17 mouse cellular contexts compared by ENCODE assay signal in genomic region chr10:41908899-41909298, GRCm38 (mm10).
A peak's percentile ranks its signal among the peaks of the same experiment; 100 is the strongest.
DNase-seq lines count a peak whose midpoint lies in the region; ATAC-seq lines count a peak whose summit lies in the region.
"Had no signal": no experiment of that assay in that cellular context is flagged by ENCODE, and none has a peak within 500 bp of the region (broad histone marks: within the 10 kb centered on the region; RNA-seq: fewer than 3 reads in every experiment).

No protein-coding gene starts in this region.

- DNase-seq in hindbrain, embryonic 11.5 days (ENCODE audit: low spot score): peak; percentile 15
- no peak for DNase-seq in hindbrain, embryonic 10.5 days (ENCODE audit: low spot score)
- DNase-seq in forebrain, embryonic 10.5 days (ENCODE audit: extremely low spot score, low spot score): no peak
- DNase-seq in adrenal gland, adult 18-20 months (ENCODE audit: low spot score in 2 of 2): no peak
- DNase-seq in layer of hippocampus, postnatal 14 days (ENCODE audit: low spot score in 2 of 2): no peak
- DNase-seq in heart, postnatal 25 days (ENCODE audit: low spot score): no peak
- DNase-seq: adrenal gland, postnatal 10 days; B cell, adult 2 months; kidney, postnatal 10 days; lung, postnatal 36 days; spleen, adult 18-20 months had no signal

- no peaks in the 10 kb centered on the region for H3K27me3 ChIP-seq in hindbrain, embryonic 11.5 days (ENCODE audit: control insufficient read depth, insufficient read depth, low read length)
- no peaks in the 10 kb centered on the region for H3K27me3 ChIP-seq in hindbrain, embryonic 10.5 days (ENCODE audit: insufficient read depth, poor library complexity, severe bottlenecking)
- no peaks in the 10 kb centered on the region for H3K27me3 ChIP-seq in forebrain, embryonic 10.5 days (ENCODE audit: poor library complexity, severe bottlenecking)
- no peaks in the 10 kb centered on the region for H3K27me3 ChIP-seq in hindbrain, embryonic 12.5 days
- H3K27me3 ChIP-seq in neural tube, embryonic 13.5 days: no peaks in the 10 kb centered on the region
- H3K27me3 ChIP-seq: embryonic facial prominence, embryonic 13.5 days; liver, embryonic 15.5 days had no signal

- no peak overlapping the region for H3K4me3 ChIP-seq in hindbrain, embryonic 11.5 days (ENCODE audit: low read depth, low read length)
- H3K4me3 ChIP-seq in hindbrain, embryonic 10.5 days: no peak overlapping the region
- no peak overlapping the region for H3K4me3 ChIP-seq in forebrain, embryonic 10.5 days
- no peak overlapping the region for H3K4me3 ChIP-seq in hindbrain, embryonic 12.5 days
- H3K4me3 ChIP-seq in neural tube, embryonic 13.5 days: no peak overlapping the region
- H3K4me3 ChIP-seq: embryonic facial prominence, embryonic 13.5 days; liver, embryonic 15.5 days had no signal

- no peak overlapping the region for H3K27ac ChIP-seq in hindbrain, embryonic 11.5 days (ENCODE audit: low read depth, low read length)
- H3K27ac ChIP-seq in hindbrain, embryonic 10.5 days: no peak overlapping the region
- peak overlapping the region; percentile 48; the same call in 1 of the 2 replicates for H3K27ac ChIP-seq in forebrain, embryonic 10.5 days
- H3K27ac ChIP-seq in hindbrain, embryonic 12.5 days: 0 out of 2 replicates have a peak overlapping the region, but pooled peaks have one; percentile 12
- peak overlapping the region; percentile 14 for H3K27ac ChIP-seq in neural tube, embryonic 13.5 days (replicated peaks)
- H3K27ac ChIP-seq: embryonic facial prominence, embryonic 13.5 days; stomach, postnatal 0 days had no signal

- no peaks in the 10 kb centered on the region for H3K9me3 ChIP-seq in hindbrain, embryonic 11.5 days (ENCODE audit: control insufficient read depth, low read length)
- H3K9me3 ChIP-seq in hindbrain, embryonic 10.5 days: no peaks in the 10 kb centered on the region
- H3K9me3 ChIP-seq in forebrain, embryonic 10.5 days: no peaks in the 10 kb centered on the region
- no peaks in the 10 kb centered on the region for H3K9me3 ChIP-seq in hindbrain, embryonic 12.5 days (replicated peaks)
- no peaks in the 10 kb centered on the region for H3K9me3 ChIP-seq in neural tube, embryonic 13.5 days
- H3K9me3 ChIP-seq: embryonic facial prominence, embryonic 13.5 days; liver, embryonic 15.5 days had no signal

- WGBS in hindbrain, embryonic 11.5 days: 62% methylated on average over 6 of the region's 6 CpGs
- WGBS in hindbrain, embryonic 10.5 days: 67% methylated on average over 6 of the region's 6 CpGs
- 65% methylated on average over 6 of the region's 6 CpGs for WGBS in forebrain, embryonic 10.5 days
- WGBS in hindbrain, embryonic 12.5 days: 63% methylated on average over 6 of the region's 6 CpGs
- WGBS in neural tube, embryonic 13.5 days: 51% methylated on average over 6 of the region's 6 CpGs

- H3K36me3 ChIP-seq in hindbrain, embryonic 11.5 days (ENCODE audit: control insufficient read depth, insufficient read depth, low read length): no peaks in the 10 kb centered on the region
- peaks cover 33% of the 10 kb centered on the region for H3K36me3 ChIP-seq in hindbrain, embryonic 10.5 days
- H3K36me3 ChIP-seq in forebrain, embryonic 10.5 days (replicated peaks): peaks cover 30% of the 10 kb centered on the region
- H3K36me3 ChIP-seq in hindbrain, embryonic 12.5 days: peaks cover 33% of the 10 kb centered on the region
- H3K36me3 ChIP-seq in neural tube, embryonic 13.5 days: peaks cover 37% of the 10 kb centered on the region

- H3K9ac ChIP-seq in hindbrain, embryonic 11.5 days (ENCODE audit: low read depth, low read length): no peak overlapping the region
- no peak overlapping the region for H3K9ac ChIP-seq in hindbrain, embryonic 12.5 days
- no peak overlapping the region for H3K9ac ChIP-seq in neural tube, embryonic 13.5 days
- H3K9ac ChIP-seq: embryonic facial prominence, embryonic 13.5 days; liver, embryonic 15.5 days had no signal

- H3K4me2 ChIP-seq in hindbrain, embryonic 11.5 days (replicated peaks; ENCODE audit: low read depth, low read length): no peak overlapping the region
- H3K4me2 ChIP-seq in hindbrain, embryonic 12.5 days (replicated peaks): no peak overlapping the region
- H3K4me2 ChIP-seq in neural tube, embryonic 13.5 days: no peak overlapping the region
- H3K4me2 ChIP-seq: embryonic facial prominence, embryonic 13.5 days; liver, embryonic 15.5 days had no signal

- no peak for ATAC-seq in hindbrain, embryonic 11.5 days (ENCODE audit: low FRiP score)
- peak; percentile 48; the same call in 1 of the 2 replicates for ATAC-seq in hindbrain, embryonic 12.5 days (ENCODE audit: low FRiP score)
- ATAC-seq in neural tube, embryonic 13.5 days (ENCODE audit: low read depth): 0 out of 2 replicates have a peak, but pooled peaks have one; percentile 17
- ATAC-seq: intestine, embryonic 16.5 days had no signal

- intact Hi-C loops in heart, postnatal 25 days (cut with DNase I): no loop called here

- H3K4me1 ChIP-seq in hindbrain, embryonic 11.5 days (replicated peaks; ENCODE audit: control insufficient read depth, insufficient read depth, low read length): no peaks in the 10 kb centered on the region
- peaks cover 4% of the 10 kb centered on the region for H3K4me1 ChIP-seq in hindbrain, embryonic 10.5 days (replicated peaks)
- H3K4me1 ChIP-seq in forebrain, embryonic 10.5 days: peaks cover 14% of the 10 kb centered on the region
- H3K4me1 ChIP-seq in hindbrain, embryonic 12.5 days: peaks cover 7% of the 10 kb centered on the region
- H3K4me1 ChIP-seq in neural tube, embryonic 13.5 days (replicated peaks): peaks cover 21% of the 10 kb centered on the region
- H3K4me1 ChIP-seq: embryonic facial prominence, embryonic 13.5 days had no signal

Comparison
In these comparisons a context has a peak if more than half of its experiments do, and no peak if none do; other contexts are left out.
1. H3K27ac ChIP-seq: peak in forebrain, embryonic 10.5 days (single experiment), hindbrain, embryonic 12.5 days (single experiment) and neural tube, embryonic 13.5 days (single experiment); none in hindbrain, embryonic 11.5 days (single experiment) and hindbrain, embryonic 10.5 days (single experiment).